Mouse (Mus musculus) liver, adult 2 months (tissue): Measurements from ENCODE around the gene Fto. TPM values are rescaled to one million over a fixed set of nuclear protein-coding genes. Genes with fewer than 3 reads are reported as not detected.

Source experiments
- DNase-seq: peaks from one replicate; pipeline ENCODE4 v3.0.0-alpha.2; 2011; ENCODE audit warnings: low read depth, low spot score; ENCODE audit errors: extremely low read depth
- H3K27ac ChIP-seq: fragments of 200-500 bp; replicated peaks from 2 replicates; pipeline ENCODE4 v1.5.1; 2012; ENCODE audit warnings: low read depth, mild to moderate bottlenecking, control low read depth, inconsistent platforms, low read length; ENCODE audit not compliant: insufficient read depth
- H3K27me3 ChIP-seq: fragments of 200-500 bp; 2 replicates; pipeline ENCODE4 v1.6.1; 2012; ENCODE audit warnings: mild to moderate bottlenecking, moderate library complexity, low read length, inconsistent platforms; ENCODE audit not compliant: control insufficient read depth, insufficient read depth
- H3K36me3 ChIP-seq: fragments of 200-500 bp; 2 replicates; pipeline ENCODE4 v1.6.1; 2012; ENCODE audit warnings: low read length, inconsistent platforms; ENCODE audit not compliant: control insufficient read depth, insufficient read depth
- H3K4me1 ChIP-seq: fragments of 200-500 bp; 2 replicates; pipeline ENCODE4 v1.6.1; 2011; ENCODE audit warnings: low read length; ENCODE audit not compliant: control insufficient read depth, insufficient read depth
- H3K4me3 ChIP-seq: fragments of 200-500 bp; 2 replicates; pipeline ENCODE4 v1.5.1; 2011; ENCODE audit warnings: low read depth, mild to moderate bottlenecking, control low read depth, low read length, moderate library complexity; ENCODE audit not compliant: insufficient read depth
- H3K79me2 ChIP-seq: fragments of 200-500 bp; 2 replicates; pipeline ENCODE4 v1.6.1; 2012; ENCODE audit warnings: inconsistent platforms, mild to moderate bottlenecking, low read length, moderate library complexity; ENCODE audit not compliant: control insufficient read depth, insufficient read depth
- H3K9ac ChIP-seq: fragments of 200-500 bp; 2 replicates; pipeline ENCODE4 v1.6.1; 2012; ENCODE audit warnings: low read depth, mild to moderate bottlenecking, control low read depth, inconsistent platforms, low read length
- CTCF ChIP-seq: fragments of 200-500 bp; IDR thresholded peaks from 2 replicates; pipeline ENCODE4 v1.5.1; 2011; ENCODE audit warnings: low read depth, low read length, control low read depth
- POLR2A ChIP-seq: fragments of 200-500 bp; IDR thresholded peaks from 2 replicates; pipeline ENCODE4 v1.6.1; 2011; ENCODE audit warnings: low read length, control low read depth; ENCODE audit not compliant: insufficient read depth; ENCODE audit errors: extremely low read depth
- WGBS: fragments of 180-500 bp; shearing (Covaris S2); methylation state at CpG from one replicate; pipeline ENCODE4 v1.1.7; 2018; 5-methylcytosine and 5-hydroxymethylcytosine counted together
- polyA plus RNA-seq: library from polyadenylated mRNA; depleted of rRNA; stranded (reverse); fragments of >200 nt; gene quantifications from 2 replicates; pipeline ENCODE4 v1.2.3, GENCODE M21; 2012
- total RNA-seq: library from RNA; depleted of rRNA; stranded (reverse); fragments of >200 nt; gene quantifications from 2 replicates; pipeline ENCODE4 v1.2.3, GENCODE M21; 2014

The Fto gene
- total and polyA plus RNA-seq, 2 experiments: 14.1 to 15.6 TPM

DNA sequence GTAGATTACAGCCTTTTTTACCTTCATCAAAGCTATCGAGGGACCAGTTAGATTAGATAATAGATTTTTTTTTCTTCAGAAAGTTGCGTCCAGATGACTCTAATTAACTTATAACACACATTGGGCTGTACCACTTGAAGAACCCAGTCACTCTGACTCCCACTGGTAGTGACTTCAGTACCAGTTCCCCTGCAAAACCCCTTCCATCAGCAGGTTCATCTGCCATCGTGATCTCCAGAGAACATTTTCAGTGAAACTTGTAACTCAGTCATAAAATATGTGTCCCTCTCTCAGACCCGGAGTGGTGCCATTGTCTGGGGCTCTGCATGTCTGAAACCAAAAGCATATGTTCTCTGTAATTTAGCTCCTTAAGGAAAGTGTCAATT is 211.5 kb downstream of the Fto start:
- Histone ChIP-seq H3K36me3 (no peaks in the 10 kb centered on the region; the same call in none of the 2 replicates), H3K27ac (no peak overlapping the region), H3K4me3 (no peak overlapping the region), H3K79me2 (no peaks in the 10 kb centered on the region), H3K9ac (no peak overlapping the region), H3K27me3 (no peaks in the 10 kb centered on the region), H3K4me1 (peaks cover 4% of the 10 kb centered on the region)
- 70% methylated on average over 4 of the region's 4 CpGs for WGBS
- DNase-seq: no peak
- TF ChIP-seq CTCF: no peak
- no peak for TF ChIP-seq POLR2A

DNA sequence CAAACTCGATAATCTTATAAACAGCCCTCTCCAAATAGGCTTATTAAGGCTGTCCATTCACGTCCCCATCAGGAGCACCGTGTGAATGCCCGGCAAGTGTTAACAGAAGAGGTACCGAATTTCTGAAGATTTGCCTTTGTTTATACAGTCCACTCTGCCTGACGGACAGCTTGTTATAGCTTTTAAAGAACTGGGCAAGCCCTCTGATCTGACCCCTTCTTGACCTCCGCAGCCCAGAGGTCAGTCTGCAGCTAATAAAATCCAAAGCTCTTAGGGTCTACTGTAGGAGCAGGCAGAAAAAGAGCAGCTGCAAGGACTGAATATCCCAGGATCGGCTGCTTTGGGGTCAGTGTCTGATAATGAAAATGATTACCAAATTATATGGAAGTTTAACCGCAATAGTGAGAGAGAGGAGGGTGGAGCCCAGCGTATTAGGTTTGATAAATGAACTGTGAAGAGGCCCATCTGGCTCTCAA is 212.1 kb downstream of the Fto start:
- Histone ChIP-seq H3K4me3 (no peak overlapping the region), H3K79me2 (no peaks in the 10 kb centered on the region), H3K27me3 (no peaks in the 10 kb centered on the region), H3K27ac (no peak overlapping the region), H3K36me3 (no peaks in the 10 kb centered on the region; the same call in none of the 2 replicates), H3K9ac (no peak overlapping the region), H3K4me1 (peaks cover 9% of the 10 kb centered on the region)
- DNase-seq: no peak
- TF ChIP-seq POLR2A (no peak), CTCF (no peak)
- 74% methylated on average over 10 of the region's 10 CpGs for WGBS

DNA sequence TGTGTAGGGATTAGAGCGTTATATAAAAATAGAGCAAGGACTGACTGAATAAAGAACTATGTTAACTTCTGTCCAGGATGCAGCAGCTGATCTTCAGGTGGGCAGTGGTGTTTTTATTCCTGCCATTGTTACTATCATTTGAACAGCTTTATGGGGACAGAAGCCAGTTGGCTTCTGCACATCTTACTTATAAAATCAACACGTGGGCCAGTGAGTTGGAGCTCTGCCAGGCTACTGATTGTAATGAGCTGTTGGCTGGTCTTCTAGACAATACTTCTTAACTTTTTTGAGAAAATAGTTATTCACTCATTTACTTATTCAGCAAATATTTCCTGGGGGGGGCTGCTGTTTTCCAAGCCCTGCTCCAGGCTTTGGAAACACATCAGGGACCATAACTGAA is 215.6 kb downstream of the Fto start:
- peak; percentile 45 for DNase-seq
- no peaks in the 10 kb centered on the region; the same call in none of the 2 replicates for H3K36me3 ChIP-seq
- H3K4me1 ChIP-seq: peaks cover 15% of the 10 kb centered on the region
- H3K79me2 ChIP-seq: no peaks in the 10 kb centered on the region; the same call in 1 of the 2 replicates
- H3K9ac ChIP-seq: peak overlapping the region; percentile 44; the same call in 1 of the 2 replicates
- no peak overlapping the region for H3K4me3 ChIP-seq
- H3K27me3 ChIP-seq: no peaks in the 10 kb centered on the region
- TF ChIP-seq POLR2A: no peak
- TF ChIP-seq CTCF: no peak
- WGBS: 48% methylated on average over 2 of the region's 2 CpGs
- H3K27ac ChIP-seq: peak overlapping the region; percentile 69

DNA sequence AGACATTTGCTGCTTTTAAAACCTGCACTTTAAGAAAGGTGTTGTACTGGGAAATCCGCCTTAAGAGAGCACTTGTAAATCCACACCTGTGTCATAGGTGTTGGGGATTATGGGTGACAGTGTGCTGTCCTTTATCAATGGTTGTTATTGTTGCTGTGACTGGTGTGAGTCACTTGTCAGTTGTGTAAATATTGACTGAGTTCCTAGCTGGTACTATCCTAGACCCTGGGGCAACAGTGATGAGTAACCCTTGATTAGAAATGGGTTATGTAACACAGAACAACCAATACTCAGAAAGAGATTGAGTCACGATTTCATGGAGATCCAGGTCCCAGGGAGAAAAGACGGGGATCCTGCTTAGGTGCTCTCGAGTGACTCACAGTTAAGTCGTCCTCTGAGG is 216.4 kb downstream of the Fto start:
- Histone ChIP-seq H3K79me2 (no peaks in the 10 kb centered on the region; the same call in 1 of the 2 replicates), H3K4me3 (no peak overlapping the region), H3K27ac (peak overlapping the region; percentile 69), H3K36me3 (no peaks in the 10 kb centered on the region), H3K27me3 (no peaks in the 10 kb centered on the region), H3K9ac (peak overlapping the region; percentile 44; the same call in 1 of the 2 replicates), H3K4me1 (peaks cover 15% of the 10 kb centered on the region)
- WGBS: 30% methylated on average over 5 of the region's 5 CpGs
- TF ChIP-seq POLR2A (no peak), CTCF (no peak)
- DNase-seq: peak; percentile 93

DNA sequence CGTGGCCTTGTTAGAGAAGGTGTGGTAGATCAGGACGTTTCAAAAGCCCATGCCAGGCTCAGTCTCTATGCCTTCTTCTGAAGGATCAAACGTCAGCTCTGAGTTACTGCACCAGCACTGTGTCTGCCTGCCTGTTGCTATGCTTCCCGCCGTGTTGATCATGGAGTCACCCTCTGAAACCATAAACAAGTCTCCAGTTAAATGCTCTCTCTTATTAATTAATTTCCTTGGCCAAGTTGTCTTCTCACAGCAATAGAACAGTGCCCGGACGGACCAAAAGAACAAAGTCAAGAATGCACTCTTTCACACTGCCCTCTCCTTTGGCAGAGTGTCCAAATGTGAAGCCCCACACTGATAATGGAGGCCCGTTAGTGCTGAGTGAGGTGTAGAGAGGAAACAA is 217.3 kb downstream of the Fto start:
- no peaks in the 10 kb centered on the region for H3K36me3 ChIP-seq
- H3K9ac ChIP-seq: no peak overlapping the region
- H3K27me3 ChIP-seq: no peaks in the 10 kb centered on the region
- peaks cover 15% of the 10 kb centered on the region for H3K4me1 ChIP-seq
- no peak for TF ChIP-seq CTCF
- TF ChIP-seq POLR2A: no peak
- DNase-seq: no peak
- H3K27ac ChIP-seq: peak overlapping the region; percentile 55
- 78% methylated on average over 8 of the region's 8 CpGs for WGBS
- no peaks in the 10 kb centered on the region; the same call in 1 of the 2 replicates for H3K79me2 ChIP-seq
- no peak overlapping the region for H3K4me3 ChIP-seq

DNA sequence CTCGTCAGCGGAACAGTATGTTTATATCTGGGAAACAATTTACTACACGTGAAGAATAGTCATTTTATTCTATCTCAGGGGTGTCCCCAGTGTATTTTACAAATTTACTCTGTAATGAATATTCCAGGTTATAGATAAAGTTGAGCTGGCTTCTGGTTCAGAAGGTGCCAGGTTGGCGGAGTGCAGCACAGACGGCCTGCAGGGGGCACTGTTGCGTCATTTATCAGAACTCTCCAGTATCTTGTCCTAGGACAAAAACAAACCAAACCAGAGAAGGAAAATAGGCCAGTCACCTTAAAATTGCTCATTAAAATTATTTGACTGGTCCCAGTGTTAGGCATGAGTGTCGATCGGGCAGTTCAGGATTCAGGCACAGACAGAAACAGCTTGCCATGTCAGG is 218.6 kb downstream of the Fto start:
- no peaks in the 10 kb centered on the region; the same call in 1 of the 2 replicates for H3K79me2 ChIP-seq
- H3K9ac ChIP-seq: peak overlapping the region; percentile 57; the same call in 1 of the 2 replicates
- TF ChIP-seq POLR2A: no peak
- peak; percentile 91 for TF ChIP-seq CTCF
- DNase-seq: peak; percentile 80
- H3K27me3 ChIP-seq: no peaks in the 10 kb centered on the region
- H3K4me1 ChIP-seq: peaks cover 15% of the 10 kb centered on the region
- H3K36me3 ChIP-seq: no peaks in the 10 kb centered on the region
- H3K4me3 ChIP-seq: no peak overlapping the region
- peak overlapping the region; percentile 54 for H3K27ac ChIP-seq
- WGBS: 23% methylated on average over 8 of the region's 8 CpGs
